Mouse (Mus musculus): ENCODE results near the gene Sirt1. TPM values are rescaled to one million over a fixed set of nuclear protein-coding genes. Genes with fewer than 3 reads are reported as not detected.

Sirt1 gene
- total and polyA plus RNA-seq, 3 experiments = 9.1 to 19.8 TPM; not detected in 1

- H3K4me1 ChIP-seq (ENCODE audit: control insufficient read depth in 1 of 2, insufficient read depth in 2 of 2, low read length in 2 of 2) = peaks cover 3 to 12% of the 10 kb centered on the region in 2 experiments; a peak in 3 of 4 replicates
- H3K27me3 ChIP-seq (ENCODE audit: control insufficient read depth in 1 of 2, insufficient read depth in 2 of 2, low read length in 2 of 2) = no peaks in the 10 kb centered on the region
- peaks cover 0 to 10% of the 10 kb centered on the region in 2 experiments; a peak in 2 of 4 replicates for H3K36me3 ChIP-seq (ENCODE audit: control insufficient read depth in 1 of 2, insufficient read depth in 2 of 2, low read length in 2 of 2)
- no peaks in the 10 kb centered on the region for H3K9me3 ChIP-seq (replicated peaks; ENCODE audit: insufficient read depth, low read length)
- peak; percentile 86 for DNase-seq (ENCODE audit: low read depth, low spot score)
- peak overlapping the region; percentile 30 for H3K27ac ChIP-seq (ENCODE audit: control insufficient read depth, low read depth, low read length)
- TF ChIP-seq CHD2 (IDR thresholded peaks at IDR 0.05; ENCODE audit: low read length) = no peak
- peak; percentile 43; the same call in 1 of the 2 replicates for TF ChIP-seq SIN3A (IDR thresholded peaks at IDR 0.05; ENCODE audit: low read length)
- TF ChIP-seq MAFK (IDR thresholded peaks at IDR 0.05; ENCODE audit: borderline replicate concordance, low read depth, low read length) = no peak
- TF ChIP-seq RCOR1 (IDR thresholded peaks at IDR 0.05; ENCODE audit: low read depth, low read length) = no peak
- TF ChIP-seq E2F4 (IDR thresholded peaks at IDR 0.05; ENCODE audit: borderline replicate concordance, low read depth, low read length) = no peak
- peak; percentile 54 to 82; a peak in 3 of 4 replicates for TF ChIP-seq POLR2A (IDR thresholded peaks at IDR 0.05; ENCODE audit: control insufficient read depth in 1 of 2, insufficient read depth in 1 of 2, low read depth in 1 of 2, low read length in 2 of 2, poor library complexity in 1 of 2)
- TF ChIP-seq MEF2A (IDR thresholded peaks at IDR 0.05; ENCODE audit: extremely low read depth, insufficient replicate concordance, low read depth, low read length, poor library complexity, severe bottlenecking) = no peak
- peak; percentile 66; the same call in 1 of the 2 replicates for TF ChIP-seq POLR2AphosphoS2 (IDR thresholded peaks at IDR 0.05; ENCODE audit: low read length)
- TF ChIP-seq ZNF384 (IDR thresholded peaks at IDR 0.05; ENCODE audit: low read depth, low read length) = no peak
- peak; percentile 54; the same call in 1 of the 2 replicates for TF ChIP-seq MXI1 (IDR thresholded peaks at IDR 0.05; ENCODE audit: low read depth, low read length)
- TF ChIP-seq NELFE (IDR thresholded peaks at IDR 0.05; ENCODE audit: low read depth, low read length) = peak; percentile 84
- TF ChIP-seq MYB (IDR thresholded peaks at IDR 0.05; ENCODE audit: low read depth, low read length) = no peak
- no peak for TF ChIP-seq JUND (IDR thresholded peaks at IDR 0.05; ENCODE audit: low read depth, low read length)
- peak; percentile 55 for TF ChIP-seq TBP (IDR thresholded peaks at IDR 0.05; ENCODE audit: low read depth, low read length)
- 0 out of 2 replicates have a peak, but pooled peaks have one; percentile 46 for TF ChIP-seq HCFC1 (IDR thresholded peaks at IDR 0.05; ENCODE audit: low read depth, low read length)
- no peak; the same call in 1 of the 2 replicates for TF ChIP-seq MAZ (IDR thresholded peaks at IDR 0.05; ENCODE audit: low read depth, low read length)
- TF ChIP-seq TCF12 (IDR thresholded peaks at IDR 0.05; ENCODE audit: low read depth, low read length) = peak; percentile 22; the same call in 1 of the 2 replicates
- no peak for TF ChIP-seq MYC (IDR thresholded peaks at IDR 0.05; ENCODE audit: low read depth, low read length)
- TF ChIP-seq USF1 (IDR thresholded peaks at IDR 0.05; ENCODE audit: low read depth, low read length) = peak; percentile 94
- TF ChIP-seq ELF1 (IDR thresholded peaks at IDR 0.05; ENCODE audit: low read depth, low read length) = no peak
- peak; percentile 87; the same call in 1 of the 2 replicates for TF ChIP-seq ZMIZ1 (IDR thresholded peaks at IDR 0.05; ENCODE audit: low read depth, low read length)
- no peak for TF ChIP-seq ZKSCAN1 (IDR thresholded peaks at IDR 0.05; ENCODE audit: low read depth, low read length)
- no peak for TF ChIP-seq EP300 (IDR thresholded peaks at IDR 0.05; ENCODE audit: low read depth in 1 of 2, low read length in 2 of 2)
- no peak for TF ChIP-seq GABPA (IDR thresholded peaks at IDR 0.05; ENCODE audit: low read depth, low read length)
- TF ChIP-seq ETS1 (IDR thresholded peaks at IDR 0.05; ENCODE audit: low read depth, low read length) = no peak; the same call in 1 of the 2 replicates
- no peak for TF ChIP-seq TAL1 (IDR thresholded peaks at IDR 0.05; ENCODE audit: low read length)
- TF ChIP-seq CTCF (IDR thresholded peaks at IDR 0.05 in 2 of 3, conservative IDR thresholded peaks at IDR 0.05 in 1 of 3; ENCODE audit: control insufficient read depth in 1 of 3, insufficient read depth in 1 of 3, low read depth in 2 of 3, low read length in 3 of 3, poor library complexity in 1 of 3, severe bottlenecking in 1 of 3) = no peak
- no peak for TF ChIP-seq CHD1 (IDR thresholded peaks at IDR 0.05; ENCODE audit: low read depth, low read length)
- TF ChIP-seq BHLHE40 (IDR thresholded peaks at IDR 0.05; ENCODE audit: borderline replicate concordance, low read depth, low read length) = peak; percentile 71
- TF ChIP-seq ZC3H11A (IDR thresholded peaks at IDR 0.05; ENCODE audit: low read depth, low read length) = no peak
- no peak for TF ChIP-seq POLR2AphosphoS5 (IDR thresholded peaks at IDR 0.05; ENCODE audit: borderline replicate concordance, low read depth, low read length)
- no peak for TF ChIP-seq UBTF (IDR thresholded peaks at IDR 0.05; ENCODE audit: borderline replicate concordance, insufficient read depth, low read depth, low read length)
- peak; percentile 71 for TF ChIP-seq MAX (IDR thresholded peaks at IDR 0.05; ENCODE audit: low read length)
- TF ChIP-seq USF2 (IDR thresholded peaks at IDR 0.05; ENCODE audit: borderline replicate concordance in 1 of 2, insufficient read depth in 1 of 2, low read depth in 1 of 2, low read length in 2 of 2) = peak; percentile 28 to 72; a peak in 3 of 4 replicates
- peak overlapping the region; percentile 74 to 99 for H3K4me3 ChIP-seq (ENCODE audit: control insufficient read depth in 1 of 2, insufficient read depth in 1 of 2, low read depth in 2 of 2, low read length in 2 of 2)
- peaks cover 21% of the 10 kb centered on the region for H3K79me2 ChIP-seq (ENCODE audit: control insufficient read depth, insufficient read depth, low read length, poor library complexity)
- H3K9ac ChIP-seq (ENCODE audit: control insufficient read depth, low read depth, low read length, poor library complexity, severe bottlenecking) = peak overlapping the region; percentile 93
These were observed 42.4 kb downstream of the Sirt1 start for GRCm38 (mm10) chr10:63338914-63339643.
